ENCODE assay signal across 9 mouse cellular contexts in the genomic region with DNA sequence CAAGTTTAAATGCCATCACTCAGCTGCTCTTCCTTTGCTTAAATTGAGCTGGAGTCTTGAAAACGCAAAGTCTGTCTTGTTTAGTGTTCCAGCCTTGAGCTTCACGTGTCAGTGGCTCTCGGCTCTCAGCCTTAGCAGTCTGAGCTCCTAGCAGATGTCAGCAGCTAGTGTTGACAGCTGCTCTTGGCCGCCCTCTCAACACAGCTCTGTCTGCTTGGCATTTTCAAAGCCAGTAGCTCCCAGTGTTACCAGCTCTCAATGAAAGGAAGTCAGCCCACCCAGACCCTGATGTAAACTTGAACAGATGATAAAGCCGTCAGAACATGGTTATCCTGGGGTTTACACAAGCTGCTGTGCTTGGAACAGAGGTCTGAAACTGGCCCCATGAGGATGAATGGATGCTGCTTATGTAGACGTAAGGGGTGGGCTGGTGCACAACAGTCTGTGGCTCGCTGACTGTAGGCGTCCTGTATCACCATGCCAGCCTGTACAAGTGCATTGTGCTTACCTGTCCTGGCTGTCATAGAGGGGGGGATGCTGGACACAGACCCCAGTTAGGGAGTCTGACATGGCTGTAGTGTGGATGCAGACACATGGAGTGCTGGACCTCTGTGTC. TPM values are rescaled to one million over a fixed set of nuclear protein-coding genes. Genes with fewer than 3 reads are reported as not detected.
A peak's percentile ranks its signal among the peaks of the same experiment; 100 is the strongest.
DNase-seq lines count a peak whose midpoint lies in the region; ATAC-seq and TF ChIP-seq lines count a peak whose summit lies in the region.
"Had no signal": no experiment of that assay in that cellular context is flagged by ENCODE, and none has a peak within 500 bp of the region (broad histone marks: within the 10 kb centered on the region; RNA-seq: fewer than 3 reads in every experiment).

No protein-coding gene starts in this region.

- peak; percentile 68; the same call in 1 of the 2 replicates for ATAC-seq in lung, embryonic 15.5 days (ENCODE audit: borderline replicate concordance, extremely low read depth, low FRiP score, low TSS enrichment)
- ATAC-seq in neural tube, embryonic 14.5 days (ENCODE audit: low read depth) = peak; percentile 25; the same call in 1 of the 2 replicates

- no peak overlapping the region for H3K4me3 ChIP-seq in lung, embryonic 15.5 days
- no peak overlapping the region for H3K4me3 ChIP-seq in neural tube, embryonic 14.5 days (ENCODE audit: low read depth, low read length)
- H3K4me3 ChIP-seq in thymus, adult 2 months (ENCODE audit: control insufficient read depth, insufficient read depth, low read length) = no peak overlapping the region

- H3K4me2 ChIP-seq in lung, embryonic 15.5 days = no peak overlapping the region
- H3K4me2 ChIP-seq in neural tube, embryonic 14.5 days (ENCODE audit: low read depth, low read length) = no peak overlapping the region

- 46% methylated on average over 8 of the region's 8 CpGs for whole genome bisulfite sequencing in lung, embryonic 15.5 days
- WGBS in neural tube, embryonic 14.5 days = 66% methylated on average over 8 of the region's 8 CpGs
- WGBS in thymus, adult 2 months = 87% methylated on average over 8 of the region's 8 CpGs

- H3K9ac ChIP-seq in lung, embryonic 15.5 days = no peak overlapping the region
- H3K9ac ChIP-seq in neural tube, embryonic 14.5 days (replicated peaks; ENCODE audit: low read depth, low read length) = no peak overlapping the region

- H3K36me3 ChIP-seq in lung, embryonic 15.5 days = no peaks in the 10 kb centered on the region
- no peaks in the 10 kb centered on the region for H3K36me3 ChIP-seq in neural tube, embryonic 14.5 days (ENCODE audit: control insufficient read depth, insufficient read depth, low read length)
- no peaks in the 10 kb centered on the region for H3K36me3 ChIP-seq in thymus, adult 2 months (ENCODE audit: control insufficient read depth, insufficient read depth, low read length)

- DNase-seq in lung, postnatal 25 days (ENCODE audit: low spot score) = no peak
- DNase-seq in heart, adult 9 months (ENCODE audit: low spot score in 2 of 2) = peak; percentile 59 to 60
- DNase-seq in layer of hippocampus, adult 9-11 months = peak; percentile 85
- no peak for DNase-seq in thymus, adult 2 months
- DNase-seq in spleen, postnatal 36 days (ENCODE audit: low spot score in 2 of 2) = no peak
- DNase-seq in spleen, adult 12 weeks (ENCODE audit: low spot score) = no peak
- DNase-seq: thymus, postnatal 25 days had no signal

- no peaks in the 10 kb centered on the region for H3K27me3 ChIP-seq in lung, embryonic 15.5 days
- H3K27me3 ChIP-seq in neural tube, embryonic 14.5 days (ENCODE audit: control insufficient read depth, insufficient read depth, low read length) = no peaks in the 10 kb centered on the region
- H3K27me3 ChIP-seq in thymus, adult 2 months (ENCODE audit: control insufficient read depth, insufficient read depth, low read length) = no peaks in the 10 kb centered on the region

- no peak for TF ChIP-seq POLR2A in thymus, adult 2 months (IDR thresholded peaks at IDR 0.05; ENCODE audit: control insufficient read depth, extremely low read depth, insufficient read depth, low read length, poor library complexity)

- no peak overlapping the region for H3K27ac ChIP-seq in lung, embryonic 15.5 days
- H3K27ac ChIP-seq in neural tube, embryonic 14.5 days (ENCODE audit: low read depth, low read length) = no peak overlapping the region
- no peak overlapping the region for H3K27ac ChIP-seq in thymus, adult 2 months (ENCODE audit: control insufficient read depth, insufficient read depth, low read length)

- no peaks in the 10 kb centered on the region for H3K4me1 ChIP-seq in lung, embryonic 15.5 days
- H3K4me1 ChIP-seq in neural tube, embryonic 14.5 days (ENCODE audit: control insufficient read depth, insufficient read depth, low read length) = no peaks in the 10 kb centered on the region
- H3K4me1 ChIP-seq in thymus, adult 2 months (replicated peaks; ENCODE audit: control insufficient read depth, insufficient read depth, low read length) = no peaks in the 10 kb centered on the region

- TF ChIP-seq CTCF in thymus, adult 2 months (IDR thresholded peaks at IDR 0.05; ENCODE audit: borderline replicate concordance, control insufficient read depth, extremely low read depth, insufficient read depth, low read length, poor library complexity) = no peak

- H3K9me3 ChIP-seq in lung, embryonic 15.5 days = no peaks in the 10 kb centered on the region
- H3K9me3 ChIP-seq in neural tube, embryonic 14.5 days (ENCODE audit: control insufficient read depth, low read length) = no peaks in the 10 kb centered on the region

RNA-seq across cellular contexts. Expression of a gene that starts 40.0 kb away (rescaled TPM):
- polyA plus RNA-seq in lung, embryonic 15.5 days (2015; fragmentation: Nextera tagmentation; extraction: Ambion mirVana) = 0.81 and 1.1 TPM in 2 replicates
- polyA plus RNA-seq in neural tube, embryonic 14.5 days (2014; fragmentation: Nextera tagmentation; extraction: Ambion mirVana) = 9.7 and 13.5 TPM in 2 replicates
- 0.73 and 0.97 TPM in 2 replicates for polyA plus RNA-seq in thymus, adult 2 months (2012; rRNA removed)

RNA-seq across cellular contexts. Expression of a gene that starts 56.9 kb away (rescaled TPM):
- not detected in 2 replicates for polyA plus RNA-seq in lung, embryonic 15.5 days (2015; fragmentation: Nextera tagmentation; extraction: Ambion mirVana)
- polyA plus RNA-seq in neural tube, embryonic 14.5 days (2014; fragmentation: Nextera tagmentation; extraction: Ambion mirVana) = not detected in 2 replicates
- polyA plus RNA-seq in thymus, adult 2 months (2012; rRNA removed) = not detected in 2 replicates

Comparison
In these comparisons a context has a peak if more than half of its experiments do, and no peak if none do; other contexts are left out.
1. DNase-seq: peak in heart, adult 9 months (2 of 2) and layer of hippocampus, adult 9-11 months (single experiment); none in lung, postnatal 25 days (single experiment), thymus, adult 2 months (single experiment), spleen, postnatal 36 days (0 of 2) and spleen, adult 12 weeks (single experiment).